Mouse (Mus musculus): ENCODE measurements around the gene Zfp580. TPM values are rescaled to one million over a fixed set of nuclear protein-coding genes. Genes with fewer than 3 reads are reported as not detected.
"Not testable (repeated sequence)": the region's sequence is repeated elsewhere in the genome, so short reads cannot be mapped to it uniquely, and the experiment has no call there.

Zfp580 gene
- polyA plus RNA-seq, 1 experiment from 2014 or later = 21.6 TPM

DNA sequence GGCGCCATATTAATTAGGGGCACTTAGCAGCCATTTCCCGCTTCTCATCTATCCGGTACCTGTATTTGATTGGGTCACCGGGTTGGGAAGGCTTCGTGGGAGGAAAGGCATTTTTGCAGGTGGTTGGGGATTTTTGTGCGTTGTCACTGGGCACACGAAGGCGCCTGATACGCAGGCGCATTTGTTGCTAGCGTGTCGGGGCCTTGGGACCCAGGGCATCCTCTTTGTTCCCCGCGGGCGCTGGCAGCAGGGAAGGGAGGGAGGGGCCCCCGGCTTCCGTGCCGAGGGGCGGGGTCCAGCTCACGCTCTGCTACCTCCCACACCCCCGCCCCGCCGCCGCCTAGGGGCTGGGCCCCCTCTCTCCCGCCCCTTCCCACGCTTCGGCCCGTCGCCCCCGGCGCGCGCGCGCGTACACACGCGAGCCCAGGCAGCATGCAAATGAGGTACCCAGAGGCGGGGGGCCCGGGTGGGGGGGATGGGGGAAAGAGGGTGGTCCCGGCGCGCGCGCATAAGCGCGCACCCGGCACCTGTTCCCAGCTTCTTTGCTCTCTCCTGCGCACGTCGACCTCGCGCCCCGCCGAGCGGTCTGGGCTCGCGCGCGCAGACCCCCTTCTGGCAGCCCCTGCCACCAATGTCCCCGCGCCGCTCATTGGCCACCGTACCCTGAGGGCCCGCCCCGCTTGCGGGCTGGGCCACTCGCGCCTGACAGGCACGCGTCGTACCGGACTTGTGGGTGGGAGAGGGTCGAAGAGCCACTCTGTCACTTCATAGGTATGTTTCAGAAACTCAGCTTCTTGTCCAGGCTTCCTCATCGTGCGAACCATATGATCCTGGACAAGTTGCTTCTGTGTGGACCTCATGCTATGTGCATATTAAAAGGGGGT, 36.0 kb upstream of the Zfp580 start, which contains the start of gene Gm44973:
Gene Gm44973 (plus strand): TSS at position 379 of the 884 bp plus-strand sequence.
- Histone ChIP-seq H3K4me2 (replicated peaks; ENCODE audit: low read depth) (peak within 1 kb of the TSS; percentile 74), H3K27me3 (ENCODE audit: control insufficient read depth, insufficient read depth, low read length) (no peaks in the 10 kb centered on the region), H3K27ac (replicated peaks) (peak within 1 kb of the TSS; percentile 99), H3K4me3 (ENCODE audit: low read depth, low read length) (peak within 1 kb of the TSS; percentile 80), H3K9me3 (ENCODE audit: control insufficient read depth, low read length) (no peaks in the 10 kb centered on the region), H3K4me1 (replicated peaks; ENCODE audit: control insufficient read depth, insufficient read depth) (peaks cover 3% of the 10 kb centered on the region; the same call in 1 of the 2 replicates), H3K9ac (ENCODE audit: low read length) (peak within 1 kb of the TSS; percentile 84), H3K36me3 (ENCODE audit: control insufficient read depth, insufficient read depth, low read length) (peaks cover 21% of the 10 kb centered on the region)
- DNase-seq (ENCODE audit: low spot score) (peak; percentile 96), ATAC-seq (ENCODE audit: low FRiP score, low TSS enrichment) (peak; percentile 84)
- WGBS = under 1% methylated on average over 61 of the region's 76 CpGs
- TF ChIP-seq CTCF (IDR thresholded peaks at IDR 0.05; ENCODE audit: low read depth) (no peak; the same call in 1 of the 2 replicates), EP300 (optimal IDR thresholded peaks at IDR 0.05) (peak; percentile 32)

DNA sequence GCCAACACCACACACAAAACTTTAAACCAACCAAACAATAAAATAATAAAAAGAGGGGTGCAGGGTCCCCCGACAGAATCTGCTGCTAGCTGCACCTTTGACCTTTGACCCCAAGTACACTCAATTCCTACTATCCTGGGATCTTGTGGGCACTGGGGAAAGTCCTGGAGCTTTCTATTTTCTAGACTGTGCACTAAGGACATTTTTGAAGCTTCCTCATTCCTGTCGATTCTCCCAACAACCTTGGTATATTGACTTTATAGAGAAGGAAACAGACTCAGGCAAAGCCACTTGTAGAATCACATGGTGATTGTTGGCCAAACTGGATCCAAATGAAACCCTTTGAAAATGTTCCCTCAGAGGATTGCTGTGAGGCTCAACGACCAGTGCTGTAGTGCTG, 35.3 kb upstream of the Zfp580 start:
- TF ChIP-seq EP300 (optimal IDR thresholded peaks at IDR 0.05) (no peak), CTCF (IDR thresholded peaks at IDR 0.05; ENCODE audit: low read depth) (no peak)
- H3K4me3 ChIP-seq (ENCODE audit: low read depth, low read length) = peak overlapping the region; percentile 80
- peaks cover 16% of the 10 kb centered on the region for H3K36me3 ChIP-seq (ENCODE audit: control insufficient read depth, insufficient read depth, low read length)
- H3K9me3 ChIP-seq (ENCODE audit: control insufficient read depth, low read length) = no peaks in the 10 kb centered on the region
- H3K27ac ChIP-seq (replicated peaks) = peak overlapping the region; percentile 99
- peak overlapping the region; percentile 74 for H3K4me2 ChIP-seq (replicated peaks; ENCODE audit: low read depth)
- 41% methylated on average over 3 of the region's 3 CpGs for WGBS
- H3K4me1 ChIP-seq (replicated peaks; ENCODE audit: control insufficient read depth, insufficient read depth) = peaks cover 3% of the 10 kb centered on the region; the same call in 1 of the 2 replicates
- ATAC-seq (ENCODE audit: low FRiP score, low TSS enrichment) (no peak), DNase-seq (ENCODE audit: low spot score) (no peak)
- peak overlapping the region; percentile 78 for H3K9ac ChIP-seq (ENCODE audit: low read length)
- H3K27me3 ChIP-seq (ENCODE audit: control insufficient read depth, insufficient read depth, low read length) = no peaks in the 10 kb centered on the region

DNA sequence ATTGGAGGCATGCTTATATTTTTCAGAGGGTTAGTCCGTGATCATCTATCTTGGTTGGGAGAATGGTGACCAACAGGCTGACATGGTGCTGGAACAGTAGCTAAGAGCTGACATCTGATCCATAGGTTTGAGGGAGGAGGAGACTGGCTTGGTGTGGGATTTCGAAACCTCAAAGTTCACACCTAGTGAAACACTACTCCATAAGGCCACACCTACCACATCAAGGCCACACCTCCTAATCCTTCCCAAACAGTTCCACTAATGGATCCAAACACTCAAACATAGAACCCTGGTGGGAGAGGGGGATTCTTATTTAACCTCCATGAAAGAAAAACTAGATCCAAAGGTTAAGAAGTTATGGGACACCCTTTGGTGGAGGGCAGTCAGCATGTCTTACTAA, 34.4 kb upstream of the Zfp580 start:
- Histone ChIP-seq H3K4me1 (replicated peaks; ENCODE audit: control insufficient read depth, insufficient read depth) (peaks cover 3% of the 10 kb centered on the region; the same call in 1 of the 2 replicates), H3K9ac (ENCODE audit: low read length) (no peak overlapping the region), H3K9me3 (ENCODE audit: control insufficient read depth, low read length) (no peaks in the 10 kb centered on the region), H3K4me2 (replicated peaks; ENCODE audit: low read depth) (no peak overlapping the region), H3K4me3 (ENCODE audit: low read depth, low read length) (no peak overlapping the region), H3K27ac (replicated peaks) (no peak overlapping the region), H3K36me3 (ENCODE audit: control insufficient read depth, insufficient read depth, low read length) (peaks cover 9% of the 10 kb centered on the region), H3K27me3 (ENCODE audit: control insufficient read depth, insufficient read depth, low read length) (no peaks in the 10 kb centered on the region)
- ATAC-seq (ENCODE audit: low FRiP score, low TSS enrichment) = no peak
- no peak for DNase-seq (ENCODE audit: low spot score)
- TF ChIP-seq CTCF (IDR thresholded peaks at IDR 0.05; ENCODE audit: low read depth) (no peak), EP300 (optimal IDR thresholded peaks at IDR 0.05) (no peak)
- WGBS = 100% methylated on average over 2 of the region's 2 CpGs

DNA sequence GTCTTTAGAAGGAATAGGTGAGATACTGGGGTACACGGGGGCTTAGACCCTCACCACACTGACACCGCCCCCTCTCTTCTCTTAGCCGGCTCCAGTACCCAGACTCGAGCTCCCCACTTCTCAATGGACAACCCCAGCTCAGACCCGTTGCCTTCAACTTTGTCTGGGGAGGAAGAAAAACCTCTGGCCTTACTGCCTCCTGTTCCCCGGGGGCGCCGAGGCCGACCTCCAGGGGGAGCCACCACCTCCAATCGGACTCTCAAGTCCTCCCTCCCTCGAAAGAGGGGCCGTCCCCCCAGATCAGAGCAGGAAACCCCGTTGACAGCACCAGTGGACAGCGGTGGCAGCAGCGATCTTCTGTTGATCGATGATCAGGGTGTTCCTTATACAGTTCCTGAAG, 34.0 kb upstream of the Zfp580 start:
- 89% methylated on average over 16 of the region's 16 CpGs for WGBS
- H3K27ac ChIP-seq (replicated peaks) = no peak overlapping the region
- H3K9me3 ChIP-seq (ENCODE audit: control insufficient read depth, low read length) = no peaks in the 10 kb centered on the region
- H3K4me2 ChIP-seq (replicated peaks; ENCODE audit: low read depth) = no peak overlapping the region
- DNase-seq (ENCODE audit: low spot score) (no peak), ATAC-seq (ENCODE audit: low FRiP score, low TSS enrichment) (no peak)
- no peaks in the 10 kb centered on the region for H3K27me3 ChIP-seq (ENCODE audit: control insufficient read depth, insufficient read depth, low read length)
- H3K36me3 ChIP-seq (ENCODE audit: control insufficient read depth, insufficient read depth, low read length) = peaks cover 8% of the 10 kb centered on the region
- no peak overlapping the region for H3K4me3 ChIP-seq (ENCODE audit: low read depth, low read length)
- peak; percentile 39 for TF ChIP-seq CTCF (IDR thresholded peaks at IDR 0.05; ENCODE audit: low read depth)
- no peak for TF ChIP-seq EP300 (optimal IDR thresholded peaks at IDR 0.05)
- H3K9ac ChIP-seq (ENCODE audit: low read length) = no peak overlapping the region
- peaks cover 3% of the 10 kb centered on the region; the same call in 1 of the 2 replicates for H3K4me1 ChIP-seq (replicated peaks; ENCODE audit: control insufficient read depth, insufficient read depth)

DNA sequence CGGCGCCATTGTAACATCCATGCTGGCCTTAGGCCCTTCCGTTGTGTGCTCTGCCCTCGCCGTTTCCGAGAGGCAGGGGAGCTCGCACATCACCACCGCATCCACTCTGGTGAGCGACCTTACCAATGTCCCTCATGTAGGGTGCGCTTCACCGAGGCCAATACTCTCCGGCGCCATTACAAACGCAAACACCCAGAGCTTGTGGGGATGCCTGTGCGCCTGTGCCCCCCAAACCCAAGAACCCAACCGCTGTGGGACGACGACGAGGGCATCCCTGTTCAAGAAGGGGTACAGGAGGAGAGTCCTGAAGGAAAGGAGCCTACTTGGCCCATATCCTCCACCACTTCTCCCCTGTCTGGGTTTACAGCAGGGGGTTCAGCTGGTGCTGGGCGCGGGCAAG, 33.4 kb upstream of the Zfp580 start:
- WGBS = 97% methylated on average over 21 of the region's 21 CpGs
- H3K27ac ChIP-seq (replicated peaks) = no peak overlapping the region
- no peaks in the 10 kb centered on the region for H3K9me3 ChIP-seq (ENCODE audit: control insufficient read depth, low read length)
- no peak overlapping the region for H3K4me2 ChIP-seq (replicated peaks; ENCODE audit: low read depth)
- peaks cover 3% of the 10 kb centered on the region; the same call in 1 of the 2 replicates for H3K4me1 ChIP-seq (replicated peaks; ENCODE audit: control insufficient read depth, insufficient read depth)
- no peak for ATAC-seq (ENCODE audit: low FRiP score, low TSS enrichment)
- no peak for DNase-seq (ENCODE audit: low spot score)
- no peak overlapping the region for H3K9ac ChIP-seq (ENCODE audit: low read length)
- no peak overlapping the region for H3K4me3 ChIP-seq (ENCODE audit: low read depth, low read length)
- H3K27me3 ChIP-seq (ENCODE audit: control insufficient read depth, insufficient read depth, low read length) = no peaks in the 10 kb centered on the region
- peaks cover 2% of the 10 kb centered on the region; the same call in 1 of the 2 replicates for H3K36me3 ChIP-seq (ENCODE audit: control insufficient read depth, insufficient read depth, low read length)
- TF ChIP-seq CTCF (IDR thresholded peaks at IDR 0.05; ENCODE audit: low read depth) (no peak), EP300 (optimal IDR thresholded peaks at IDR 0.05) (no peak)

DNA sequence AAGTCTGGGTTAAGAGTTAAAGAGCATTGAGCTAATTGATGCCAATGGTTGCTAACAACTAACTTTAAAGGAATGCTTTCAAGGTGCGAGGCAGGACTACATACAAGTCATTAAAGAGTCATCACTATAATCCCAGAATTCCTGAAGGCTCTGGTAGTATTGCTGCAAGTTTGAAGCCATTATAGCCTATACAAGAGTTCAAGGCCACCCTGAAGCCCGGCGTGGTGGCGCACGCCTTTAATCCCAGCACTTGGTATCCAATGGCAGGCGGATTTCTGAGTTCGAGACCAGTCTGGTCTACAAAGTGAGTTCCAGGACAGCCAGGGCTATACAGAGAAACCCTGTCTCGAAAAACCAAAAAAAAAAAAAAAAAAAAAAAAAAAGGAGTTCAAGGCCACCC, 31.8 kb upstream of the Zfp580 start:
- not testable (repeated sequence) for H3K9me3 ChIP-seq (ENCODE audit: control insufficient read depth, low read length); H3K4me1 ChIP-seq (replicated peaks; ENCODE audit: control insufficient read depth, insufficient read depth); H3K27me3 ChIP-seq (ENCODE audit: control insufficient read depth, insufficient read depth, low read length); H3K36me3 ChIP-seq (ENCODE audit: control insufficient read depth, insufficient read depth, low read length); ATAC-seq (ENCODE audit: low FRiP score, low TSS enrichment); DNase-seq (ENCODE audit: low spot score)
- Histone ChIP-seq H3K27ac (replicated peaks) (peak overlapping the region; percentile 97), H3K4me3 (ENCODE audit: low read depth, low read length) (peak overlapping the region; percentile 91), H3K4me2 (replicated peaks; ENCODE audit: low read depth) (peak overlapping the region; percentile 74), H3K9ac (ENCODE audit: low read length) (peak overlapping the region; percentile 28; the same call in 1 of the 2 replicates)
- 22% methylated on average over 8 of the region's 8 CpGs for WGBS
